Mouse (Mus musculus) inflammation-experienced regulatory T-cells, adult 6 months (primary cell): ENCODE data around the gene Fam69a. TPM values are rescaled to one million over a fixed set of nuclear protein-coding genes. Genes with fewer than 3 reads are reported as not detected.
"Not testable (repeated sequence)": the region's sequence is repeated elsewhere in the genome, so short reads cannot be mapped to it uniquely, and the experiment has no call there.

Experiments used
- ATAC-seq: one replicate; pipeline ENCODE4 v1.8.0; 2017
- polyA plus RNA-seq, 3 experiments: library from polyadenylated mRNA; unstranded; fragments of 100-300 nt; shearing (Covaris generic); gene quantifications; one replicate each; pipeline ENCODE4 v1.2.1; 2017

Gene Fam69a
- polyA plus RNA-seq, 3 experiments from 2014 or later: 68.5 to 100.0 (median 78.8) TPM

DNA sequence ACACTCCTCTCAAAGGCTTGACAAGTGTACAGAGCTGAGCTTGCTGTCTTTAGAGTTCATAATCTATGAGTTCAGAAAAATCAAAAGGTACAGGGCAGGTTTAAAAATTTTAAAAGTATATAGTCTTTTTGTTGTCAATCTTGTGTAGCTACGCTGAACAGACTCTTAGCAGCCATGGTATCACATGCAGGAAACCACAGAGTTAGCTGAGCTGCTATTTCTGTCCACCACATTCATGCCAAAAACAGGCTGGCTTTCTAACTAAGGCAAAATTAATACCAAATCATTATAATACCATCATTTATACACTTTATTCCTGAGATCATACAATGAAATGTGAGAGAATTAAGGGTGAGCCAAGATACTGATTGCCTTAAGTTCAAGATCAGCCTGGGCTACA is 40.4 kb downstream of the Fam69a start:
- peak; percentile 54 for ATAC-seq

DNA sequence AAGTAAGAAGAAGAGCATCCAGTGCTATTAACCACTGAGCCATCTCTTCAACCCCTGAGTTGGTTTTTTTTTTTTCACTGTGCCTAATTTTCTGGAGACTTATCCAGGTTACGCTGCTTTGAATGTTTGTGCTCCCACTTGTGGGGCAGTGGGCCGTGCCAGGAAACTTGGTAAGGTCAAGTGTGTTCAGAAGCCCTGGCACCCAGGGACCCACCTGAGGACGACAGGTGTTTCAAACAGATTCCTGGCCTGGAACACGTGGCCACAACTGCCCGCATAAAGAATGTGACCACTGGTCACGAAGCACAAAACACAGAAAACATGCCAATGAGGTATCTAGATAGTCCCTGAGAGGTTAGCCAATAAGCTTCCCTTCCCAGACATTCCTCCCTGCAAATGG is 43.4 kb downstream of the Fam69a start:
- ATAC-seq: no peak

DNA sequence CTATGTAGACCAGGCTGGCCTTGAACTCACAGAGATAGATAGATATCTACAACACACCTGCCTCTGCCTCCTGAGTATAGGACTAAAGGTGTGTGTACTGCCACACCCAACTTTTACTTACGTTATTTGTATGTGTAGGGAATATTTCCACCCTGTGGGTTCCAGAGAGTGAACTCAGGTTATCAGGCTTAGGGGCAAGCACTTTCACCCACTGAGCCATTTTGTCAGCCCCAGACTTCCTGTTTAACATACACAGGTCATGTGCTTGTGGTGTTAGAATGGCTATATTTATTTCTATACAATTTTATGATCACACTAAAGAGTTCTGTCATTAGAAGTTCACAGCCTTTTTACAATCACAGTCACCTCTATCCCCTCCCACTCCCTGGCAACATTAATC is 43.9 kb downstream of the Fam69a start:
- peak; percentile 44 for ATAC-seq

DNA sequence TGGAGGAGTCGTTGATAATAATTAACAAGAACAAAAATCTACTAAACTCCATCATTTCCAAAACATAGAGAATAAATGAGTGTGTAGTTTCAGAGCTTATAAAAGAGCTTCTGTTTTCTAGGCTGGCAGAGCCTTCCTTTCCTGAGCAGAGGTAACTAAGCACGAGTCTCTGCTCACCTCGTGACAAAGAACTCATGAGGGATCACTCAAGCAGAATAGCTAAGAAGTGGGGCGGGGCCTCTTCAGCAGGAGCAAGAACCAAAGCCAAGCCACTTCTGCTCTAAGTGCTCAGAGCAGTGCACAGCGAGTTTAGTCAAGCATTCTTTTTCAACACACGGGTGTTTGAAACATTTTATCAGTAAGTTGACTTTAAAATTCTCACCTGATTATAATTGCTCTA is 45.7 kb downstream of the Fam69a start:
- ATAC-seq: peak; percentile 26

DNA sequence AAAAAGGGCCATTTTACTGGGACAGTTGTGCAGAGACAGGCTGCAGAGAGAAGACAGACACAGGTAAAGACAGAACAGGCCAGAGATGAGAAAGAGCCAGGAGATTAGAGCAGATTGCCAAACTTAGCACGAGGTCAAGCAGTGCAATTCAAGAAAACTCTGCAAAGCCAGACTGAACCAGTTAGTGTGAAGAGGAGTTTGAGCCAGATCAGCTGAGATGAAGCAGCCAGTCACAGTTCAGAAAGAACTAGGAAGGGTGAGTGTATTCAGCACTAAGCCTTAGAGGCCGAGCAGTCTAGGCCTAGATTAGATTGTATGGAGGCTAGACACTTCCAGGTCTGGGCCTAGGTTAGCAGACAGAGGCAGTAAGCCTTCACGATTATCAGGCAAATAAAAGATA is 47.2 kb downstream of the Fam69a start:
- ATAC-seq: no peak

DNA sequence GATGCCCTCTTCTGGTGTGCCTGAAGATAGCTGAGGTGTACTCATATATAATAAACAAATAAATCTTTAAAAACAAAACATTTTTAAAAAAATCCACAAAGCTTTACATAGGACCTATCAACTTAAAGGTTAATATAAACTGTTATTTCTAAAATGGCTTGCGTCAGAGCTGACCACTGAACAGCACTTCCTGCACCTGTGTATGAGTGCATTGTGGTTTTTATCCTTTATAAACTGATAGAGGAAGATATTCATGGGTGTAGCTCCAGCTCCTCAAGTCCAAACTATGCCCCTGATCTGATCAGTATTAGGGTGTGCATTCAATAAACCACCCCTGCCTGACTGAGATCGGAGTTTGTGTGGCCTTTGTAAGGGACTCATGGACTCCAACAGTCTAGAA is 48.0 kb downstream of the Fam69a start:
- no peak for ATAC-seq

DNA sequence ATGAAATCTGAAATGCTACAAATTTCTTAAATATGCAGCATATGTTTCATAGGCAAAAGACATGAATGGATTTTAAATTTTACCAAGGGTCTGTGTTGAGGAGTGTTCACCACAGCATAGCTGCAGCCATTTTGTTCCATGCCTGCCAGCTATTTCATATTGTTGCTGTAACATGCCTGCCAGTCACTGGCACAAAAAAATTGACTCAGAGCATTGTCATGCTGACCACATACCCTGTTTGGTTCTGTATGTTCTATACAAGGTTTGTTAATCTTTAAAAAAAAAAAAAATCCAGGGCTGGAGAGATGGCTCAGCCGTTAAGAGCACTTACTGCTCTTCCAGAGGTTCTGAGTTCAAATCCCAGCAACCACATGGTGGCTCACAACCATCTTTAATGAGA is 48.4 kb downstream of the Fam69a start:
- not testable (repeated sequence) for ATAC-seq

DNA sequence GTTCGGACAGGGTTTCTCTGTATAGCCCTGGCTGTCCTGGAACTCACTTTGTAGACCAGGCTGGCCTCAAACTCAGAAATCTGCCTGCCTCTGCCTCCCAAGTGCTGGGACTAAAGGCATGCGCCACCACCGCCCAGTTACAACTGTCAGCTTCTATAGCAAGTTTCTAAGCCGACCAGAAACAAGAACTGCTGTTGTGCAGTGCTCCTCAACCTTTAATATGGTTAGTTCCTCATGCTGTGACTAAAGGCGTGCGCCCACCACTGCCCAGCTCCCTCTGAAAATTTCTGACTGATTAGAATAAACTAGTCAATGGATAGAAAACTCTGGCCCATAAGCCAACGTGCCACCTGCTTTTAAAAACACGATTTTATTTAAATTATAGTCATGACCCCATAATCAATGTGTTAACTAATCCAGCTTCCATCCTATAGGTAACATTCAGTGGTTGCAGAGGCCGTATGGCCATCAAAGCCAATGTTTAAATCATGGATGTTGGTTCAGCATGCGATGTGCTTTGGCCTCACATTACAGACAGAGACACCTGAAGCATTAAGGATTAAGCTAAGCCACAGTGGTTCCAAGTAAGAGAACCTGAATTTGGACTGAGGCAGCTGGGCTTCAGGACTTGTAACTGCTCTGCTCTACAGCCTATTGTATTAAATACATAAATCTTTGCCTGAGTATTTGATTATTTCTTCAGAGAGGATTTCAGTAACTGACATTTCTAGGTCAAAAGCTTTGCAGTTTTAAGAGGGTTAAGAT is 50.1 kb downstream of the Fam69a start:
- ATAC-seq: no peak

DNA sequence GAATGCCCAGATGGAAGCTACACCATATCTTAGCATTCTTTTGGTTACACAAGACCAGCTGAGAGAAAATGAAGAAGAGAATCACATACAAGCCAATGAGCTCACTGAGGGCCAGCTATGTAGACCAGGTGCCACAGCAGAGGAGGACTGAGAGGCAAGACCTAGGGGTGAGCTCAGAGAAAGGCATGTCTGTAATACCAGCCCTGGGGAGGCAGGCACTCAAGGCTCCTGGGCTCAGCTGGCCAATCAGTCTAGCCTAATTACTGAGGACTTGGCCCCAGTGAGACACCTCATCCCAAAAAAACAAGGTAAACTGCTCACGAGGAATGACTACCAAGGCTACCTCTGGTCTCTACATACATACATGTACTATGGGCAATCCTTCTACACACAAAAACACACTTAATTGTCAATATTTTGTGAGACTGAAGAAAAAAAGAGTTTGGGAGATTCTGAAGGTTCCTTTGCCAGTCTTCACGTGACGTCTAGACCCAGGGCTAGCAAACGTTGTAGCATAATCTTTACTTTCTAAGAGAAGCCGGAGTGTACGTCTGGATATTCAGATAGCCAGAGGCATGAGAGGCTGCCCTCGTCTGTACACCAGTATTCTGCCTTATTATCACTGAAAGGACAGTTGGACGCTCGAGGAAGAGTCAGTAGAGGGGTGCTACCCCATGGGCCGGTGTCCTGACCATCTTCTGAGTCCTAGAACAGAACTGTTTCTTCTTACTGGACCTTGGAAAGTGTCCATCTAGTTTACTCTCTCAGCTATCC is 51.9 kb downstream of the Fam69a start:
- ATAC-seq: no peak

DNA sequence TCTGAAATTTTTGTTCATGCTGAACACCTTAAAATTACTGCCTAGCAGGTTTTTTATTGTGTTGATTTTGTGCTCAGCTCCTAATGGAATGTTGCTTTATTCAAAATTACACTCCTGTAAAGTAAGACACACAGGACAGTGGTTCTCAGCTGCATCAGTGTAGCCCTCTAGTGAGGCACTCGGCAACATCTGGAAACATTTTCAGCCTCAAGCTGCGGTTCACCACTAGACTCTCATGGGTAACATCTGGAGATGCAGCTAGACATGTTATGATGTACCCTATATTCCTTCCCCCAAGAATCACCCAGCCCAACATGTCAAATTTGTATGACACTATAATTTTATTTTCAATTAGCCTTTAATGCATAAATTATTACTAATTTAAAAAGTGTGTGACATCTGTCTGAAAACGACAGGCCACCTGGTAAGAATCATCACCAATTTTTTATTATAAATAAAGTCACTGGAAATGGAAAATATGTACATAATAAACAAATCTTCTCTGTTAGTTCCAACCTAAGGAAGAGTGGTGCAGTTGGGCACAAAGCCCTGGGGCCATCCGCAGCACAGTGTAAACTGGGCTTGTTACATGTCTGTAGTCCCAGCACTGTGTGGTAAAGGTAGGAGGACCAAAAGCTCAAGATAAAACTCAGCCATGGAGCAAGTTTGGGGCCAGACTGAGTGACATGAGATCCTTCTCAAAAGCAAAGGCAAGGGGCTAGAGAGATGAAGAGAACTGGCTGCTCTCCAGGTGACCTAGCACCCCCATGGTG is 53.5 kb downstream of the Fam69a start:
- ATAC-seq: no peak

DNA sequence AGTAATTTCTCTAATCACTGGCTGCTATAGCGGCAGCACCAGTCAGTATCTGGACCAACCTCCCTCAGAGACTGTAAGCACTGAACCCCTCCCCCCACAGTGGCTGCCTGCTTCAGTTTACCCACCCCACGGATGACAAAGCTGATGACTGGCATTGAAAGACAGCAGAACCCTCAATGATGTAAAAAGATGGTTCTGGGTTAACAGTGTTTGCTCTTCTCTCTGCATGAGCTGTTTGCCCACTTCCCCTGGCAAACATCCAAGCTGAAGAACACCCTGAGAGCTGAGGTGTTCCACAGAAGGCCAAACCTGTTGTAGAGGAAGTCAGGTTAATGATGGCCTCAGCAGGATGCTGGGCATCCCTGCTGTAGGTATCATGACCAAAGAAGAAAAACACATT is 54.3 kb downstream of the Fam69a start:
- ATAC-seq: peak; percentile 81

DNA sequence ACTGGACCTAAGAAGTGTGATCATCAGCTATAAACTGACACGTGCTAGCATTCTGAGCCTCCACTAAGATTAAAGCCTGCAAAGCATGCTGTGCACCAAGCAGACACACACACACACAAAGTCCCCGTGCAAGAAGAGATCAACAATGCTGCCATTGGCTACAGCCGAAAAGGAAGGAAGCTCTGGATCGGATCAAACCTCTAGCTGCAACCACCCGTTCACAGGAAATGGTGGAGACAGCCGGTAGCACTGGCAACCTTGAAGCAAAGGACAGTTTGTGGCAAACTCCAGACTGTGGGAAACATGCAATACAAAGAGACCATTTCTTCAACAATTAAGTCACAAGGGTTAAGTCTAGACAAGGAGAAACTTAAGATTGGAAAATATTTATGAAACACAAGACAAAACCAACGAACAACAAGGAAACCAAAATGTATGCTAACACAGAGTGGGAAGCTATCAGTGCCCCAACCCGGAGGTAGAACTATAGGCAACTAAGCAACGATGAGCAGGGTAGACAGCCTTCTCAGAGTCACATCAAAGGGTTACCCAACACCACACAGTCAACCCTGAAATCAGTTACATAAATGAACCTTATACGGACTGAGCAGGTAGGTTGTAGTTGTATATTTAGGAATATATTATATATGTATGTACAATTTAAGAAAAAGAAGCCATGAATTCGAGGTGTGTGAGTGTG is 60.2 kb downstream of the Fam69a start:
- peak; percentile 93 for ATAC-seq

DNA sequence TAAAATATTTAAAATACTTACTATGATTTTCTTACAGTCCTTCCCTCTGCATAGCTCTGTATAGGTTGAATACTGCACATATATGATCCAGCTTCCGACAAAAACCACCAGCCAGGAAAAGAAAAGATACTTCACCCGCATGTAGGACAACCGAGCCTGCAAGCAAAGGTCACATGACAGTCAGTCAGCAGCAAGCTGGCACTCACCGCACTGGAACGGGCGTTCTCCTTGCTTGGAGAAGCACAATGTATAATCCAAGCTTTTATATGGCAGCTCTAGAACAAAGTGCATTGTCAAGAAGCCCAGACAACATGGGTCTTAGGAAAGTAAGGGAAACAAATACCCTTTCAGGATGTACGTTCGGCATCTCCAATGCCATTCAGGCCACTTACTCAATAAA is 62.3 kb downstream of the Fam69a start:
- no peak for ATAC-seq

DNA sequence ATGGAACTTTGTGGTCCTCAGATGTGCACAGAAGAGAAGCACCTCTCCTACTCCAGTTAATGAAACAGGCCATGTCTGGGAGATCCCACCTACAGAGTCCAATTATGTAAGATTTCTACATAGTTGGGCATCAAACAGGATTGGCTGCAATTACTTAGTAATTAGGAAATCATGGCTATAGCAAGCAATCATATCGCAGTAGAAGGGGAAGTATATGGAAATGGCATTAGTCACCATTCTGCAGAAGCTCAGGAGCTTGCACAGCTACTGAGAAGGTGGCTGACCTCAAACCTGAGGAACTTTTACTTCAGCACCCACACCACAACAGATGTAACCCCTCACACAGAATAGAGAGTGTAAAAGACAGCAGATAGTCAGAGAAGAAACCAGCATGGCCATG is 64.0 kb downstream of the Fam69a start:
- no peak for ATAC-seq

DNA sequence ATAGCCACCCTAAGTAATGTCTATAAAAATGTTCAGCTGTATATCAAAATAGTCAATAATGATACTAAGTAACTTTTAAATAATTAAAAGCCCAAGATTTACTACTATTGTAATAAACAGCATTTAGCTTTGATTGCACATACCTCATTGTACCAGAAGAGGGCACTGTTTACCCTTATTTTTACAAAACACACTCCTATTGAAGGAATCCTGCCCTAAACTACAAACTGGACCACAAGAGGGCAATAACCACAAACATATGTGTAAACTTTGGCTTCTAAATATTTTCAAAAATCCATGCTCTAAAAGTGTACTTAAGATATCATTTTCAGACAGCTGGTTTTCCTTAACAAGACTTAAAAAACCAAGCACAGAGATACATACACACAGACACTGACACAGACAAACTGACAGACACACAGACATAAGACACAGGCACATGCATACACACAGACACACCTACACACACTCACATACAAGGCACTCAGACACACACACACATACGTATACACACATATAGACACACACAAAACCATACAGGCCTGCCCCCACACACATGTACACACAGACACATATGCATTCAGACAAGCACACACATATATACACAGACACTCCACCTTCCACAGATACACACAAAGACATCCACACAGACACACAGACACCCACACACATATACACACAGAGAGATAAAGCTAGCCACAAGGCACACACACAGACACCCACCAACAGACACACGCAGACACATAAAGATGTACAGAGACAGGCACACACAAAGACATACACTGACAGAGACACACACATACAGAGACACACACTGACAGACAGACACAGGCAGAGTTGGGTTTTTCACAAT is 65.3 kb downstream of the Fam69a start:
- peak; percentile 83 for ATAC-seq

DNA sequence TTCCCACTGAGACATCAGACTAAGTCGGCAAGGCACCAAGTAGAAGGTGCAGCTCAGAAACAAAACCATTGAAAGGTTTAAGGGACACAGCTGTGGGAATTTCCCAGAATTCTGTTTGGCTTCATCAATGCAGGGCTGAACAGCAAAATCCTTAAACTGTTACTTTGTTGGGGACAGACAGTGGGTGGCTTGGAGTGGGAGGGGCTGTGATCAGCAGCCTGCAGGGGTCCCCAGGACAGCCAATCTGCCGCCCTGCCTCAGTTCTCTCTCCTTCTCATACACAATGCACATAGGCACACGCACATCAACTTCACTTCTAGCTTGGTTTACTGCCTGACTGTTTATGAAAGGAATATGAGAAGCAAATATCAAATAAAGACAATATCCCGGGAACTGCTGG is 71.6 kb downstream of the Fam69a start:
- no peak for ATAC-seq

DNA sequence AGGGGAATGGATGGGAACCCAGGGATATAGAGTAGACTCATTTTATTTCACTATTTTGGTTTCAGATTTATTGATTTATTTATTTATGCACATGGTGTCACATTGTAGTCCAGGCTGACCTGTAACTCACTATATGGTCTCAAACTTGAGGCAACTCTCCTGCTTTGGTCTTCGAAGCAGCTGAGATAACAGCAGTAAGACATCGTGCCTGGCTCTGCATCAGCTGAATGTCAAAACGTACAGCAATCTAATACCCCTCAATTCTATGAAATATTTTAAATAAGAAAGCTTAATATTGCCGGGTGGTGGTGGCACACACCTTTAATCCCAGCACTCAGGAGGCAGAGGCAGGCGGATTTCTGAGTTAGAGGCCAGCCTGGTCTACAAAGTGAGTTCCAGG is 75.9 kb downstream of the Fam69a start:
- ATAC-seq: no peak

DNA sequence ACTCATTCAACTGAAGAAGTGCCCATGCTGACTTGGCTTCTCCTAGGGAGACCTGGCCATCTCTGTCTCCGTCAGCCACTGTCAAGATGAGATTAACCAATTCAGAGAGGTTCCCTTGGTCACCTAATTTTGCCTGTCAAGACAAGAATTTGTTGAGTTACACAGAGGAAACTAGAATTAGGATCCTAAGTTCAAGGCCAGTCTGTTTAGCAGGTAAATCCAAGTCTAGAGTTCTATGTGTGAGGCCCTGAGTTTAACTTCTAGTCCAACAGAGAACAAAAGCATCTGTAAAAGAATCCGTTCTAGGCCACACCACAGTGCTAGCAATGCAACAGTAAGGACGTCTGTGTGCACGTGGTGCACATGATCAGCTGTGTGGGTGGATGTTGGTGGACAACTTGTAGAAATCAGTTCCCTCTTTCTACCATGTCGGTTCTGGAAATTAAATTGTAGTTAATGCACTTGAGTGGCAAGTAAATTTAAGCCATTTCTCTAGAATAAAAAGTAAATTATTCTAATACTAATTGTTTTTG is 76.7 kb downstream of the Fam69a start:
- ATAC-seq: no peak

DNA sequence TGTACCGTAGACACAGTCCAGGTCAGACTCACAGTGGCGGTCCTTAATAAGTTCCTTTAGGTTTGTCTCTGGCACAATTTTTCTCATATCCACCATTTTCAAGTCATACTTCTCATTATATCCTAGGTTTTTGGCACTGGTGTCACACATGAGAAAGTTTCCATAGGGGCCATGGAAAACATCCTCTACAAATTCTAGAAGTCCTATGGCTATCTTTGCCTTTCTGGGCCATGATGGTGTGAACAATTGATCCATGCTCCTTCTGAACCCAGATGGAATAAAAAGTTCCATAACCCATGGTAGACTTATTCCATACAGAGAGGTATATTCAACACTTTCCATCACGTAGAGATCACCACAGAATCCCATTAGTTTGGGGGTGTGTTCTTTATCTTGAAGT is 77.2 kb downstream of the Fam69a start:
- no peak for ATAC-seq

DNA sequence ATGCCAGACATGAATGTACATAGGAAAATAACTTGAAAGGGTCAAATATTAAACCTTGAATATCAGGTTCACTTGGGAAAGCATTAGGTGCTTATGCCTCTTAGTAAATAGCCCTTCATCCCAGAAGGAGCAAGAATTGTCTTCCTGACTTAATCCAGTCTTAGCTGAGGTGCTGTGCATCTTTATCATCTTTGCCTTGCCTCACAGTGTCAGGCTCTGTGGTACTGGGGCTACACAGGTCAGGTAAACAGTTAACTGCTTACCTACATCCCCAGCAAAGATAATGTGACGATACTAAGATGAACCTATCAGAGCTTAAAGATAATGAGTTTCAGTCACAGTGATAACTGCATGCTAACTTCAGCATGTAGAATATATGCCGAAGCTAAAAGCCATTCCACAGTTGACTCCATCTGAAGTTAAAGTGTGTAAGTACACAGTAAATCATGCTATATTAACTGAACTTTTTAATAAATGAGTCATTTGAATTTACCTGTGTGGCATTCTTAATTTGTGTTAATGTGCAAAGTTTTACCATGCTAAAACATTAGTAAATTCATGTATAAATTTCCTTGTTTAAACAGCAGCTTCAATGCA is 78.3 kb downstream of the Fam69a start:
- no peak for ATAC-seq

DNA sequence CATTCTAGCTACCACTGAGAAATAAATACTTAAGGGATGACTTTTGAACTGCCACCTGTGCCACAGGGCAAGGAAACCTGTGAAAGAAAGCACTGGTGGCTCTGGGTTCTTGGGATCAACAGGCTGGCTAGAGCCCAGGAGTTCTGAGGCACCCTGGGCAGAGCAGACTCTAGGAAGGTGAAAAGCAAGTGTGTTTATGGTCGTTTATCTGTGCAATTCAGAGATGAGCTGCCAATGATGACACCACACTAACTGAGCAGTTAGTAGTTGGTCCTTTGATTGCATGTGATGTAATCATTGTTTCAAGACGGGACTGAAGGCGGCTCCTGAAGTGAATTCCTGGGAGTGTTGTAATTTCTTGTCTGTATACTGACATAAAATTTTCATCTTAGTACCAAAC is 82.6 kb downstream of the Fam69a start:
- ATAC-seq: no peak
